Mouse (Mus musculus) testis, adult 2 months (tissue): ENCODE measurements around the gene Ccnt1.

Source experiments
- CTCF ChIP-seq: fragments of 200-500 bp; IDR thresholded peaks from 2 replicates; pipeline ENCODE4 v1.5.1; 2012; ENCODE audit warnings: low read depth, mild to moderate bottlenecking, inconsistent platforms, low read length, moderate library complexity; ENCODE audit not compliant: control insufficient read depth, insufficient read depth, insufficient replicate concordance
- POLR2A ChIP-seq: fragments of 200-500 bp; IDR thresholded peaks from 2 replicates; pipeline ENCODE4 v1.6.1; 2012; ENCODE audit warnings: low read depth, mild to moderate bottlenecking, inconsistent platforms, low read length, moderate library complexity; ENCODE audit not compliant: control insufficient read depth

DNA sequence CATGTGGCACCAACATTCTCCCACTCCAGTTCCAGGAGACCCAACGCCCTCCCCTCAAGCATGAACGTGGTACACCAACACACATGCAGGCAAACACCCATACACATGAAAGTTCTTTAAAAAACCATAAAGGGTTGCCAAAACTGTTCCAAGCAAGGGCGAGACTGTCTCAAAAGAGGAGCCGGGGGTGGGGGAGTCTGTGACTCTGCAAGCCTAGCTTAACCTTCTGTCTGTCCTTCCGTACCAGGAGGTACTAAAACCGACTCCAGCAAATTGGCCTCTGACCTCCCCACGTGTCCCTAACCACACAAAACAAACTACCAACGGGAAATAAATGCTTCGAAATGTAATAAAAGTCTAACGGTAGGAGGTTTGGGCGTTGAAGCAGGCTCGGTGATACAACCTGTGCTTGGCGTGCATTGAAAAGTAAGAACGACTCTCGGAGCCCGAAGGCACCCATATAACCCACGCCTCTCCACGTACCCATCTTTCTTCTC lies 37.6 kb downstream of the Ccnt1 start:
- TF ChIP-seq CTCF, result no peak
- TF ChIP-seq POLR2A, result no peak
